Mouse (Mus musculus) stomach, embryonic 16.5 days (tissue): ENCODE data around the gene Tenm4. TPM values are rescaled to one million over a fixed set of nuclear protein-coding genes. Genes with fewer than 3 reads are reported as not detected.

Source experiments
- ATAC-seq: fragments of 200-750 bp; cut with Nextera tagmentation; 2 replicates; pipeline ENCODE4 v1.8.0; 2017; ENCODE audit warnings: moderate number of reproducible peaks, moderate TSS enrichment; ENCODE audit not compliant: insufficient read depth, low FRiP score
- H3K27ac ChIP-seq: fragments of 300-500 bp; sonication (generic); 2 replicates; pipeline ENCODE4 v1.5.1; 2014; ENCODE audit warnings: low read length
- H3K27me3 ChIP-seq: fragments of 300-500 bp; sonication (generic); 2 replicates; pipeline ENCODE4 v1.6.1; 2014; ENCODE audit warnings: low read length, control low read depth, mixed read lengths; ENCODE audit not compliant: control insufficient read depth, insufficient read depth
- H3K36me3 ChIP-seq: fragments of 300-500 bp; sonication (generic); 2 replicates; pipeline ENCODE4 v1.6.1; 2014; ENCODE audit warnings: low read length; ENCODE audit not compliant: control insufficient read depth, insufficient read depth
- H3K4me1 ChIP-seq: fragments of 300-500 bp; sonication (generic); 2 replicates; pipeline ENCODE4 v1.6.1; 2014; ENCODE audit warnings: low read length, control low read depth, mixed read lengths; ENCODE audit not compliant: control insufficient read depth, insufficient read depth
- H3K4me2 ChIP-seq: fragments of 300-500 bp; sonication (generic); 2 replicates; pipeline ENCODE4 v1.6.1; 2014; ENCODE audit warnings: low read depth, low read length, mixed read lengths
- H3K4me3 ChIP-seq: fragments of 300-500 bp; sonication (generic); replicated peaks from 2 replicates; pipeline ENCODE4 v1.5.1; 2014; ENCODE audit warnings: mild to moderate bottlenecking, low read length
- H3K9ac ChIP-seq: fragments of 300-500 bp; sonication (generic); 2 replicates; pipeline ENCODE4 v1.6.1; 2014; ENCODE audit warnings: low read length
- H3K9me3 ChIP-seq: fragments of 300-500 bp; sonication (generic); replicated peaks from 2 replicates; pipeline ENCODE4 v1.6.1; 2016; ENCODE audit warnings: low read length, control low read depth; ENCODE audit not compliant: control insufficient read depth
- whole genome bisulfite sequencing: fragments of 180-500 bp; shearing (Covaris S2); extraction: QIAGEN DNeasy Blood & Tissue Kit; methylation state at CpG from one replicate; pipeline ENCODE4 v1.1.7; 2014; 5-methylcytosine and 5-hydroxymethylcytosine counted together
- polyA plus RNA-seq: library from polyadenylated mRNA; unstranded; fragments of >200 nt; fragmentation: Nextera tagmentation; extraction: Ambion mirVana; gene quantifications from 2 replicates; pipeline ENCODE4 v1.2.1, GENCODE M21; 2015

Gene Tenm4
- polyA plus RNA-seq, 1 experiment from 2014 or later: 22.7 TPM

- H3K27me3 ChIP-seq: no peaks in the 10 kb centered on the region
- peaks cover 3% of the 10 kb centered on the region; the same call in 1 of the 2 replicates for H3K4me1 ChIP-seq
- no peak for ATAC-seq
- H3K36me3 ChIP-seq: no peaks in the 10 kb centered on the region
- H3K4me2 ChIP-seq: no peak overlapping the region
- 52% methylated on average over 5 of the region's 5 CpGs for WGBS
- no peaks in the 10 kb centered on the region for H3K9me3 ChIP-seq
- no peak overlapping the region for H3K9ac ChIP-seq
- no peak overlapping the region for H3K27ac ChIP-seq
- H3K4me3 ChIP-seq: no peak overlapping the region
These were observed 19.1 kb upstream of the Tenm4 start for GRCm38 (mm10) chr7:96151961-96152360.

- Histone ChIP-seq H3K27ac (peak overlapping the region; percentile 53; the same call in 1 of the 2 replicates), H3K9me3 (no peaks in the 10 kb centered on the region), H3K27me3 (no peaks in the 10 kb centered on the region), H3K4me2 (peak overlapping the region; percentile 58), H3K9ac (no peak overlapping the region; the same call in 1 of the 2 replicates), H3K4me3 (no peak overlapping the region; the same call in 1 of the 2 replicates), H3K4me1 (peaks cover 3% of the 10 kb centered on the region; the same call in 1 of the 2 replicates), H3K36me3 (no peaks in the 10 kb centered on the region)
- WGBS: 22% methylated on average over 4 of the region's 4 CpGs
- no peak for ATAC-seq
These were observed 18.6 kb upstream of the Tenm4 start for GRCm38 (mm10) chr7:96152431-96152830.

- peak overlapping the region; percentile 54 for H3K4me3 ChIP-seq
- no peaks in the 10 kb centered on the region for H3K36me3 ChIP-seq
- peak overlapping the region; percentile 53 for H3K27ac ChIP-seq
- WGBS: 1% methylated on average over 10 of the region's 10 CpGs
- H3K9ac ChIP-seq: peak overlapping the region; percentile 64
- H3K27me3 ChIP-seq: no peaks in the 10 kb centered on the region
- peak overlapping the region; percentile 58 for H3K4me2 ChIP-seq
- H3K9me3 ChIP-seq: no peaks in the 10 kb centered on the region
- peaks cover 3% of the 10 kb centered on the region; the same call in 1 of the 2 replicates for H3K4me1 ChIP-seq
- peak; percentile 91 for ATAC-seq
These were observed 18.1 kb upstream of the Tenm4 start for GRCm38 (mm10) chr7:96152924-96153359.

GRCm38 (mm10) chr7:96154025-96154424 is 17.0 kb upstream of the Tenm4 start:
- no peak overlapping the region for H3K4me3 ChIP-seq
- no peak overlapping the region for H3K27ac ChIP-seq
- no peak overlapping the region for H3K9ac ChIP-seq
- H3K4me1 ChIP-seq: peaks cover 3% of the 10 kb centered on the region; the same call in 1 of the 2 replicates
- no peaks in the 10 kb centered on the region for H3K27me3 ChIP-seq
- H3K4me2 ChIP-seq: no peak overlapping the region
- ATAC-seq: no peak
- H3K36me3 ChIP-seq: no peaks in the 10 kb centered on the region
- H3K9me3 ChIP-seq: no peaks in the 10 kb centered on the region
- WGBS: 66% methylated on average over 3 of the region's 3 CpGs

GRCm38 (mm10) chr7:96156481-96157255 is 14.4 kb upstream of the Tenm4 start:
- peaks cover 3% of the 10 kb centered on the region; the same call in 1 of the 2 replicates for H3K4me1 ChIP-seq
- no peaks in the 10 kb centered on the region for H3K36me3 ChIP-seq
- H3K4me2 ChIP-seq: no peak overlapping the region
- WGBS: 69% methylated on average over 7 of the region's 7 CpGs
- no peaks in the 10 kb centered on the region for H3K27me3 ChIP-seq
- no peak overlapping the region for H3K4me3 ChIP-seq
- no peak overlapping the region for H3K27ac ChIP-seq
- H3K9me3 ChIP-seq: no peaks in the 10 kb centered on the region
- no peak overlapping the region for H3K9ac ChIP-seq
- ATAC-seq: no peak

GRCm38 (mm10) chr7:96164141-96164540 is 6.9 kb upstream of the Tenm4 start:
- Histone ChIP-seq H3K4me2 (no peak overlapping the region), H3K27me3 (no peaks in the 10 kb centered on the region), H3K36me3 (no peaks in the 10 kb centered on the region), H3K4me1 (peaks cover 6% of the 10 kb centered on the region; the same call in 1 of the 2 replicates), H3K27ac (no peak overlapping the region), H3K9me3 (no peaks in the 10 kb centered on the region), H3K9ac (no peak overlapping the region), H3K4me3 (no peak overlapping the region)
- ATAC-seq: no peak

GRCm38 (mm10) chr7:96168921-96169320 is 2.1 kb upstream of the Tenm4 start:
- WGBS: 21% methylated on average over 3 of the region's 3 CpGs
- peak; percentile 87 for ATAC-seq

GRCm38 (mm10) chr7:96171596-96172563 is 834 bp downstream of the Tenm4 start:
- Histone ChIP-seq H3K27ac (no peak overlapping the region), H3K4me2 (peak overlapping the region; percentile 26; the same call in 1 of the 2 replicates), H3K4me3 (no peak overlapping the region; the same call in 1 of the 2 replicates), H3K36me3 (no peaks in the 10 kb centered on the region), H3K9ac (no peak overlapping the region), H3K9me3 (no peaks in the 10 kb centered on the region), H3K4me1 (peaks cover 13% of the 10 kb centered on the region; the same call in 1 of the 2 replicates), H3K27me3 (no peaks in the 10 kb centered on the region)
- no peak for ATAC-seq
- 41% methylated on average over 11 of the region's 11 CpGs for WGBS

More at GRCm38 (mm10) chr7:96168921-96169320, 2.1 kb upstream of the Tenm4 start:
- H3K9me3 ChIP-seq: no peaks in the 10 kb centered on the region
- H3K4me1 ChIP-seq: peaks cover 13% of the 10 kb centered on the region; the same call in 1 of the 2 replicates
- H3K4me3 ChIP-seq: no peak overlapping the region
- no peaks in the 10 kb centered on the region for H3K36me3 ChIP-seq
- H3K9ac ChIP-seq: no peak overlapping the region
- no peaks in the 10 kb centered on the region for H3K27me3 ChIP-seq
- 0 out of 2 replicates have a peak overlapping the region, but pooled peaks have one; percentile 35 for H3K27ac ChIP-seq
- H3K4me2 ChIP-seq: no peak overlapping the region
